Mouse (Mus musculus) midbrain, embryonic 10.5 days (tissue): ENCODE results near the gene Fam219b. TPM values are rescaled to one million over a fixed set of nuclear protein-coding genes. Genes with fewer than 3 reads are reported as not detected.
A peak's percentile ranks its signal among the peaks of the same experiment; 100 is the strongest.

Experiments
- DNase-seq: peaks from one replicate; pipeline ENCODE4 v3.0.0-alpha.2; 2017; ENCODE audit warnings: low spot score
- H3K27ac ChIP-seq: fragments of 300-500 bp; sonication (generic); replicated peaks from 2 replicates; pipeline ENCODE4 v1.5.1; 2016; ENCODE audit warnings: mild to moderate bottlenecking
- H3K27me3 ChIP-seq: fragments of 300-500 bp; sonication (generic); 2 replicates; pipeline ENCODE4 v1.6.1; 2016; ENCODE audit warnings: low read depth, mild to moderate bottlenecking; ENCODE audit not compliant: poor library complexity, severe bottlenecking
- H3K36me3 ChIP-seq: fragments of 300-500 bp; sonication (generic); 2 replicates; pipeline ENCODE4 v1.6.1; 2016; ENCODE audit warnings: mild to moderate bottlenecking, moderate library complexity
- H3K4me1 ChIP-seq: fragments of 300-500 bp; sonication (generic); 2 replicates; pipeline ENCODE4 v1.6.1; 2016
- H3K4me3 ChIP-seq: fragments of 300-500 bp; sonication (generic); 2 replicates; pipeline ENCODE4 v1.5.1; 2016; ENCODE audit warnings: mild to moderate bottlenecking, moderate library complexity
- H3K9me3 ChIP-seq: fragments of 300-500 bp; sonication (generic); replicated peaks from 2 replicates; pipeline ENCODE4 v1.6.1; 2016; ENCODE audit warnings: mild to moderate bottlenecking
- WGBS: fragments of 180-500 bp; shearing (Covaris S2); methylation state at CpG from one replicate; pipeline ENCODE4 v1.1.7; 2016; 5-methylcytosine and 5-hydroxymethylcytosine counted together
- polyA plus RNA-seq: library from polyadenylated mRNA; unstranded; fragments of >200 nt; fragmentation: Nextera tagmentation; extraction: Ambion mirVana; gene quantifications from 2 replicates; pipeline ENCODE4 v1.2.1, GENCODE M21; 2016

Gene Fam219b
- polyA plus RNA-seq, 1 experiment from 2014 or later: 16.8 TPM

GRCm38 (mm10) chr9:57558625-57559024, 21.3 kb downstream of the Fam219b start:
- Histone ChIP-seq H3K4me1 (peaks cover 37% of the 10 kb centered on the region), H3K36me3 (no peaks in the 10 kb centered on the region), H3K27ac (no peak overlapping the region), H3K27me3 (no peaks in the 10 kb centered on the region), H3K4me3 (no peak overlapping the region), H3K9me3 (no peaks in the 10 kb centered on the region)
- no peak for DNase-seq
- WGBS: 86% methylated on average over 4 of the region's 4 CpGs

DNA sequence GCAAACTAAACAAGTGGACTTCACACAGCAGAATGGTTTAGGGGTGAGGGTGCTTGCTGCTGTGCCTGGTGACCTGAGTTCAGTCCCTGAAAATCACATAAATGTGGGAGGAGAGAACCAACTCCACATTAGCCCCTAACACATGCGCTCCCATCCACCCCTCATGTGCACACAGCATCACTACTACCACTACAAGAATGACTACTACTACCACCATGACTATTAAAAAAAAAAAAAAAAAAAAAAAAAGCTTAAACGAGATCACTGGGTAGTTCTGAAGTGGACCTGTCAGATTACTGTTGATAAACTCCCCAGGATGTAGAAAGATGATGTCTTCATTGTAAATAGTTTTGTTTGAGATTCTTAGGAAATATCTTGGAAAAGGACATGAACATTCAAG, 22.2 kb downstream of the Fam219b start:
- Histone ChIP-seq H3K4me1 (peaks cover 29% of the 10 kb centered on the region), H3K36me3 (no peaks in the 10 kb centered on the region), H3K27ac (no peak overlapping the region), H3K9me3 (no peaks in the 10 kb centered on the region), H3K27me3 (no peaks in the 10 kb centered on the region), H3K4me3 (no peak overlapping the region)
- 85% methylated on average over 2 of the region's 2 CpGs for WGBS
- DNase-seq: no peak

- Histone ChIP-seq H3K27me3 (no peaks in the 10 kb centered on the region), H3K9me3 (no peaks in the 10 kb centered on the region), H3K36me3 (no peaks in the 10 kb centered on the region), H3K27ac (peak overlapping the region; percentile 88), H3K4me1 (peaks cover 24% of the 10 kb centered on the region), H3K4me3 (peak overlapping the region; percentile 81)
- DNase-seq: no peak
- 30% methylated on average over 7 of the region's 7 CpGs for WGBS
These were observed 22.9 kb downstream of the Fam219b start for GRCm38 (mm10) chr9:57560263-57560662.

DNA sequence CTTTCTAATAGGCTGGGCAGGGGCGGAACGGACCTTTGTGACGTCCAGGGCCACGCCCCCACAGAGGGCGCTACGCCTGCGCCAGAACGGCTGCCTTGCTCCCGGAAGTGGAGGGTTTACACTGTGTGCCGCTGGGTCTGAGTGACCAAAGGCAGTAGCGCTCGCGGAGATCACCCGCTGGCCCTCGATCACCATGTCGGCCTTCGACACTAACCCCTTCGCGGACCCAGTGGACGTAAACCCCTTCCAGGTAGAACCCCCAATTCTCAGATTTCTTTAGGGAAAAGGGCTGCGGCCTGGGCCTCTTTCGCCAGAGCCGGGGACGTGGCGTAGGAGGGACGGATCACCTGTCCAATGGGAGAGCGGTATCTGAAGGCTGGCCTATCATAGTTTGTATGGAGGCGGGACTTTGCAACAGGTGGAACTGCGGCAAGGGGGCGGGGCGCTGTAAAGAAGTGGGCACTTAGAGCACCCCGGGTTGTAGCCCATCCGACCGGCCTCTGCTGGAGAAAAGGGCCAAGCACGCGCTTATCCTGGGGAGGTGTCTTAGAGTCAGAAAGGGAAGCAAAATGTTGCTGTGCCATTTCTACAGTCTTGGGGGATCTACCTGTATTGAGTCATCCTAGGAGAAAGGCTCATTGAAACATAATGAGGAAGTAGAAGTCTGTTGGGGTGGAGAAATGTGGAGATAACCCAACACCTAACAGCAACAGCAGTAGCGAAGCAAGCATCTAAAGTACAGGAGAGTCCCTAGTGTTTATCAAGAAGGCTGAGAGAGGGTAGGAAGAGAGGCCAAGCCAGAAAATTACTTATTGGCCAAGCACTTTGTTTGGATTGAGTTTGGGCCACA, 23.8 kb downstream of the Fam219b start, which contains the start of gene Scamp2:
TSS of gene Scamp2 (plus strand) at position 83 of the 850 bp plus-strand sequence.
- Histone ChIP-seq H3K27me3 (no peaks in the 10 kb centered on the region), H3K9me3 (no peaks in the 10 kb centered on the region), H3K4me1 (peaks cover 28% of the 10 kb centered on the region), H3K4me3 (peak within 1 kb of the TSS; percentile 81), H3K36me3 (no peaks in the 10 kb centered on the region), H3K27ac (peak within 1 kb of the TSS; percentile 88)
- DNase-seq: peak; percentile 95
- 1% methylated on average over 37 of the region's 37 CpGs for WGBS

GRCm38 (mm10) chr9:57561711-57562099, 24.4 kb downstream of the Fam219b start:
- Histone ChIP-seq H3K4me3 (peak overlapping the region; percentile 81), H3K27me3 (no peaks in the 10 kb centered on the region), H3K27ac (no peak overlapping the region), H3K4me1 (peaks cover 28% of the 10 kb centered on the region), H3K9me3 (no peaks in the 10 kb centered on the region), H3K36me3 (no peaks in the 10 kb centered on the region)
- WGBS: 77% methylated on average over 13 of the region's 13 CpGs
- no peak for DNase-seq

GRCm38 (mm10) chr9:57562896-57563372, 25.6 kb downstream of the Fam219b start:
- DNase-seq: no peak
- Histone ChIP-seq H3K4me1 (peaks cover 28% of the 10 kb centered on the region), H3K4me3 (no peak overlapping the region), H3K36me3 (peaks cover 6% of the 10 kb centered on the region), H3K9me3 (no peaks in the 10 kb centered on the region), H3K27ac (no peak overlapping the region), H3K27me3 (no peaks in the 10 kb centered on the region)
- 80% methylated on average over 4 of the region's 4 CpGs for WGBS

DNA sequence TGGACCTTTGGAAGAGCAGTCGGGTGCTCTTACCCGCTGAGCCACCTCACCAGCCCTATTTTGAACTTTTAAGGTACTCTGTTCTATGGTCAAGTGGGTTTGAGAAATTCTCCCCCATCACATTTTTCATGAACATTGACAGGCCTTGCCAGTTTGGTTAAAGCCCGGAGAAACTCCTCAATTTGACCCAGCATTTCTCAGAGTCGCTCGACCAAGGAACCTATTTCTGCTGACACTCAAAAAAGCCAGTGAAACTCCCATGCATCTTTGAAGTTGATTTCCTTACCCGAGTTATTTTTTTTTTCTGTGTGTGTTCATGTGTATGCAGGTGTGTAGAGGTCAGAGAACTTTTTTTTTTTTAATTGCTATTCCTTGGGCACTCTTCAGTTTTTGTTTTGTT, 27.3 kb downstream of the Fam219b start:
- H3K4me3 ChIP-seq: no peak overlapping the region
- WGBS: 86% methylated on average over 6 of the region's 6 CpGs
- no peaks in the 10 kb centered on the region for H3K27me3 ChIP-seq
- no peaks in the 10 kb centered on the region for H3K9me3 ChIP-seq
- no peak overlapping the region for H3K27ac ChIP-seq
- H3K36me3 ChIP-seq: peaks cover 23% of the 10 kb centered on the region
- DNase-seq: no peak
- peaks cover 28% of the 10 kb centered on the region for H3K4me1 ChIP-seq

- no peaks in the 10 kb centered on the region for H3K27me3 ChIP-seq
- 69% methylated on average over 10 of the region's 10 CpGs for WGBS
- H3K27ac ChIP-seq: no peak overlapping the region
- no peak overlapping the region for H3K4me3 ChIP-seq
- no peak for DNase-seq
- no peaks in the 10 kb centered on the region for H3K9me3 ChIP-seq
- H3K4me1 ChIP-seq: peaks cover 23% of the 10 kb centered on the region
- H3K36me3 ChIP-seq: peaks cover 33% of the 10 kb centered on the region
These were observed 28.5 kb downstream of the Fam219b start for GRCm38 (mm10) chr9:57565741-57566221.

DNA sequence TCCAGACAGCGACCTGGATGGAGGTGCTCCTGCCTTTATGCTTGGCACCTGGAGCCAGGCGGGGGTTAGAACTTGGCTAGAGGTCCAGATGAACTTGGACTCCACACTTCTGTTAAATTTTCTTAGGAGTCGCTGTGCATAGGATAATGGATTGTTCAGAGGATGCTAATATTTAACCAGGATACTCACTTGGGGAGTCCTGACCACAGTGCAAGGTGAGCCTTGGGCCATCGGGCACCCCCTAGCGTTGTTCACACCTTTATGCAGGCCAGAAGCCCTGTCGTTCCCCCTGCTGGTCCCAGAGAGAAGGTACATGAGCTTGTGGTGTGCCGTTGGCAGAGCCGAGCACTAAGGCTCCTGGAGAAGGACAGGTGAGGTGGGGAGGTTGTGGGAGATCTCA, 29.5 kb downstream of the Fam219b start:
- H3K9me3 ChIP-seq: no peaks in the 10 kb centered on the region
- peaks cover 15% of the 10 kb centered on the region for H3K4me1 ChIP-seq
- peaks cover 43% of the 10 kb centered on the region for H3K36me3 ChIP-seq
- no peaks in the 10 kb centered on the region for H3K27me3 ChIP-seq
- no peak for DNase-seq
- 63% methylated on average over 8 of the region's 8 CpGs for WGBS
- H3K4me3 ChIP-seq: no peak overlapping the region
- H3K27ac ChIP-seq: no peak overlapping the region

DNA sequence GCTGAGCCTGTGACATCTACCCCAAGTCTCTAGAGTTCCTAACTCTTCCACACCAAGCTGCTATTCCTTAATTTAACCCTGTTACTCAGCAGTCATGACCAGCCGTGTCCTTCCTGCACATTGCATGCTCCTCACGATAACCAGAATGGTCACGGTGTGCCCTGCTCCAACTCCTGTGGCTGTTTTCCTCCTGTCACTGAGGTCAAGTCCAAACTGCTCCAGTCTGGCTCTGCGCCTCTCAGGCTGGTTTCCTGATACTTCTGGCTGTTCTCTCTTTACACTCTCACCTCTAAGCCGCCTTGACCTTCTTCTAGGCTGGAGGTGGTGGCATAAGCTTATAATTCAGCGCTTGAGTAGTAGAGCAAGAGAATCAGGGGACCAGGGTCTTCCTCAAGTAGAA, 31.2 kb downstream of the Fam219b start:
- Histone ChIP-seq H3K4me1 (0 out of 2 replicates have a peak, but pooled peaks cover 3% of the 10 kb centered on the region), H3K9me3 (no peaks in the 10 kb centered on the region), H3K27me3 (no peaks in the 10 kb centered on the region), H3K4me3 (no peak overlapping the region), H3K36me3 (peaks cover 55% of the 10 kb centered on the region), H3K27ac (no peak overlapping the region)
- WGBS: 94% methylated on average over 6 of the region's 6 CpGs
- DNase-seq: no peak

- DNase-seq: no peak
- Histone ChIP-seq H3K9me3 (no peaks in the 10 kb centered on the region), H3K4me3 (no peak overlapping the region), H3K27me3 (no peaks in the 10 kb centered on the region), H3K27ac (no peak overlapping the region), H3K4me1 (no peaks in the 10 kb centered on the region; the same call in 1 of the 2 replicates), H3K36me3 (peaks cover 69% of the 10 kb centered on the region)
These were observed 37.1 kb downstream of the Fam219b start for GRCm38 (mm10) chr9:57574397-57574796.

GRCm38 (mm10) chr9:57575577-57575976, 38.2 kb downstream of the Fam219b start:
- no peaks in the 10 kb centered on the region for H3K9me3 ChIP-seq
- H3K4me3 ChIP-seq: no peak overlapping the region
- H3K27me3 ChIP-seq: no peaks in the 10 kb centered on the region
- DNase-seq: no peak
- H3K36me3 ChIP-seq: peaks cover 70% of the 10 kb centered on the region
- H3K4me1 ChIP-seq: no peaks in the 10 kb centered on the region; the same call in 1 of the 2 replicates
- H3K27ac ChIP-seq: no peak overlapping the region
- 92% methylated on average over 3 of the region's 3 CpGs for WGBS

GRCm38 (mm10) chr9:57577144-57577849, 40.0 kb downstream of the Fam219b start:
- Histone ChIP-seq H3K4me3 (no peak overlapping the region), H3K4me1 (no peaks in the 10 kb centered on the region; the same call in 1 of the 2 replicates), H3K27ac (no peak overlapping the region), H3K9me3 (no peaks in the 10 kb centered on the region), H3K36me3 (peaks cover 71% of the 10 kb centered on the region), H3K27me3 (no peaks in the 10 kb centered on the region)
- DNase-seq: no peak
- WGBS: 86% methylated on average over 6 of the region's 6 CpGs
